Mouse (Mus musculus) adrenal gland, adult 18-20 months (tissue): Measurements from ENCODE around the gene Cct4. TPM values are rescaled to one million over a fixed set of nuclear protein-coding genes. Genes with fewer than 3 reads are reported as not detected.

ENCODE experiments used
- DNase-seq, 2 experiments: peaks; one replicate each; pipeline ENCODE4 v3.0.0; 2021 to 2022; ENCODE audit warnings: low spot score in 2 of 2
- total RNA-seq, 2 experiments: library from RNA; stranded (reverse); gene quantifications; 1 replicate in 1 of 2; 2 replicates in 1 of 2; pipeline ENCODE4 v1.2.3; 2021

Gene Cct4
- total RNA-seq, 2 experiments from 2014 or later, result 218 to 285 TPM

DNA sequence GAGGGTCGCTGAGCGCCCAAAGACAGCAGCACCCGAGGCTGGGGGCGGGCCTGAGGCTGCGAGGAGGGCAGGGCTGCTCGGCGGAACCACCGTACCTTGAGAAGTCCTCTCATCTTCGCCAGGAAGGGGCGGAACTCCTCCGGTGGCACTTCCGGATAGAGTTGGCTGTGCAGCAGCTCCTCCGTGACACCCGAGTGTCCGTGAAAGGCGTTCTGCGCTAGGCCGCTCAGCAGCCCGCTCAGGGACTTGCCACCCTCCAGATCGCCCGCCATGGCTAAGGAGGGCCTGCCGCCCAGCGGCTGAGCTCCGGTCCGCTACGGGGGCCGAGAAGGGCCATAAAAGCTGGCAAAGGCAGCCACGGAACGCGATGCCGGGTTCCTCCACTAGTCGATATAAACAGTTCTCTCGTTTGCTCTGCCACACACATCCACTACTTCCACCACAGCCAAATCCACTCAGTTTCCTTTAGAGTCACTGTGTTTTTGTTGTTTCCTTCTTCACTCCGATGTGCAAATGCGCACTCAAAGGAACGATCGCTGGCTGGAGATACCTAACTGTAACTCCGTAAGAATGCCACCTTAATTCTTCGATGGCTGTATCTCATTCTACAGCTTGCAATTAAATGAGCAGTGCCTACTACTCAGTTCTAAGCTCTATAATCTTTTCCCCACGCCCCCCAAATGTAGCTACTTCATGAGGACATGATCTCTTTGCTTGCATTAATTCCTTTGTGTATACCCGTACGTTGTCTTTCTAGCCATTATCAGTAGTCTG is 8.1 kb upstream of the Cct4 start, which contains the start of the genes Gm28048 and Commd1:
TSS of gene Gm28048 (minus strand) at position 107 of the 774 bp plus-strand sequence.
TSS of gene Commd1 (minus strand) at position 399 of the 774 bp plus-strand sequence.
- DNase-seq, result peak; percentile 97 to 98

DNA sequence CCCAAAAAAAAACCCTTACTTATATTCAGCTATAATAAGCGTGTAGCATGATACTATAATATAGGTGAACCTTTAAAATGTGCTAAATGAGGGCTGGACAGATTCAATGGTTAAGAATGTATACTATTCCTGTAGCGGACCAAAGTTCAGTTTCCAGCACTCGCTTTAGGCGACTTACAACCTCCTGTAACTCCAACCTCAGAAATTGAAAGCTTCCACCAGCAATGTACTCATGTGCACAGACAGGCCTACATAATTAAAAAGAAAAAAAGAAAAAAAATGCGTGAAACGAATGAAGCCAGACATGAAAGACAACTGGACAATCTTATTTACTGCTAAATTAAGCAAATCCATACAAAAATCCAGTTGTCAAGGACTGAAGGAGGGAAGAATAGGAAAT is 7.5 kb upstream of the Cct4 start:
- DNase-seq, result no peak

DNA sequence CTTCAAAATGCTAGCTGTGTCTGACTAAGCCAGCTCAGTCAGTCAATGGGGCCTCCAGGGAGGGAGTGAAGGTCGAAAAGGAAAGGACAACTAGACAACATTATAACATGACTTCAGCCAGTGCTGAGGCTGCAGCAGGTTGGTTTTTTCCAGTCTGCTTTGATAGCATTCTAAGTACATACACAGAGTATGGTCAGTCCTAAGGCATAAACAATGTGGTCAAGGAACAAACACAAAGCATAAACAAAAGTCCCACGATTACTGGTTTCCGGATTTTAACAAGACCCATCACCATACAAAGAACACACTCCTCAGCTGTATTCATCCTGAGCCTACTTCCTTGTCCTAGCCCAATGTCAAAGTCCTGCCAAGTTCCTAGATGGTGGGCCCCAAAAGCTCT is 4.8 kb upstream of the Cct4 start:
- no peak for DNase-seq

- DNase-seq, result no peak
Observed at GRCm38 (mm10) chr11:22987357-22987756, 3.0 kb upstream of the Cct4 start.

GRCm38 (mm10) chr11:22989786-22990185 is 533 bp upstream of the Cct4 start:
- no peak for DNase-seq

- DNase-seq, result no peak
Observed at GRCm38 (mm10) chr11:22991218-22991835, 1.0 kb downstream of the Cct4 start.

- no peak for DNase-seq
Observed at GRCm38 (mm10) chr11:22994271-22994670, 4.0 kb downstream of the Cct4 start.

GRCm38 (mm10) chr11:22995461-22995860 is 5.1 kb downstream of the Cct4 start:
- no peak for DNase-seq

- no peak for DNase-seq
Observed at GRCm38 (mm10) chr11:22998308-22998707, 8.0 kb downstream of the Cct4 start.

DNA sequence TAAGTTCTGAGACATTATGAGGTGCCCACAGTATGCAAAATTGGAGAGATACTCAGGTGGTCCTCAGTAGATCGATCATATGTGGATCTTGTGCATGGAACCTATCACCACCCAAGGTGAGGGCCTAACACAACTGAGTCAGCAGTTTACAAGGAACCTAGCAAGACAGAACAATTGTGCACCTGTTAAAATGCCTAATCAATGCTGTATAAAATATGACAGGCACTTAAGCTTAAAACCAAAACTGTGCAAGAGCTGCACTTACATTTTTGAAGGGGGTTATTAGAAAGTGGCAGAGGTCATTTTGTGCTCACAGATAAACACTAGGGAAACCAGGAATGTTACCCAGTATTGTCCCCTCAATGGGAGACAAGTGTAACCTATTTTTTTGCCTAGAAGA is 15.0 kb downstream of the Cct4 start:
- no peak for DNase-seq

DNA sequence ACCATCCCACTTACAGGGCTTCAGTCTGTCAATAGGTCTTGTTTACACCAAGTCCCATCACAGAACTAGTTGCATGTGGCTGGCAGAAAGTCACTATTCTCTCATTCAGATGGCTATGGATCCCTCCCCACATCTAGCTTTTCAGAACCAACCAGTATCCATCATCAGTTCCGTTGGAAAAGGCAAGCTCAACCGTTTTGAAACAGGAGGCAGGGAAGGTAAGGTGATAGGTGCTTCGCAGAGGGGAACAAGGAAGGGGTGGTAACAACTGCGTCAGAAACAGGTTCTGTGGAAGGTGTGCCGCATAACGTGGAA is 16.8 kb downstream of the Cct4 start:
- DNase-seq, result no peak

DNA sequence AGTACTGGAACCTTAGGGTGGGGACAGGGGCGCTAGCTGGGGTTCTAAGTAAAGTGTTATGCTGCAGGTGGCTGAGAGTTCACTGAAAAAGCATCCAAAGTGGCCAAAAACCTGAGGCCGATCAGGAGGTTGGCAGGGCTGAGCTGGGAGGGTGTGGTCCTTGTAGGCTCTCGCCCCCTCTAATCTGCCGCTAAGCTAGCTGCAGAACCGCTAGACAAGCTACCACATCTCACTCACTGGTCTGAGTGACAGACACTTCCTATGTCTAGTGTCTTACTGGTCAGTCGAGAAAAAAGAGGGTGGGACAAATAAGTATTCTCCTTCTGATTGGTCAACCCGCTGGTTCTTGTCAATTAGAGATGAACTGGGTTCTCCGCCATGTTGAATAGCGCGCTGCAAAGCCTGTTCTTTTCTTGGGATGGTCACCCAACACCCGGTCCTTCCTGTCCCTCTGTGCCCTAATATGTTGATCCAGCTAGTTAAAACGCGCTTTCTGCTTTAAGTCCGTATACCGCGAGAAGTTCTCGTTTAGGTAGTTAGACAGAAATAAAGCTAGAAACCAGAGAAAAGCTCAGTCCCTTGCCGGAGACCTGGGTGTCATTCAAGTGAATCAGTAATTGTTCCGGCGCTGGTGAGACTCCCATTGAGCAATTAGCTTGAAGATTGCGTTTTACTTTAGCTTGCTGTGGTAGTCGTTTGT is 17.3 kb downstream of the Cct4 start, which contains the start of gene Fam161a:
TSS of gene Fam161a (plus strand) at position 51 of the 700 bp plus-strand sequence.
- DNase-seq, result peak; percentile 52 to 67

GRCm38 (mm10) chr11:23008181-23008823 is 18.0 kb downstream of the Cct4 start:
- DNase-seq, result peak; percentile 75 to 77

DNA sequence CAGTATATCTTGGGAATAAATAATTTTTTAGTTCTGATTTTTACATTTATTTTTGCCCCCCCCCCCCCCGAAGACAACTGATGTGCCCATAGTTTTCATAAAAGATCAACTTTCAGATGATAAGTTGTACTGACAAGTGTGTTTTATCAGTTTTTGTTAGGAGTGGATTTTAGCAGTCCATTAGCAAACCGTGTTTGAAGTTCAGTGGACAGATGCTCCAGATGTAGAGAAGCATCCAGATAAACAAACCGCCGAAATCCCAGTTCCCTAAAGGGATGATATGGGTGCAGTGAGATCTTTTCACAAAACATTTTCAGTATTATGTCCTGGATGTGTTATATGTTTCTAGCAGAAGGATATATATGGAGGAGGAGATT is 18.5 kb downstream of the Cct4 start:
- DNase-seq, result no peak

- DNase-seq, result no peak
Observed at GRCm38 (mm10) chr11:23013096-23013495, 22.8 kb downstream of the Cct4 start.

GRCm38 (mm10) chr11:23013580-23014294 is 23.4 kb downstream of the Cct4 start:
- DNase-seq, result no peak

DNA sequence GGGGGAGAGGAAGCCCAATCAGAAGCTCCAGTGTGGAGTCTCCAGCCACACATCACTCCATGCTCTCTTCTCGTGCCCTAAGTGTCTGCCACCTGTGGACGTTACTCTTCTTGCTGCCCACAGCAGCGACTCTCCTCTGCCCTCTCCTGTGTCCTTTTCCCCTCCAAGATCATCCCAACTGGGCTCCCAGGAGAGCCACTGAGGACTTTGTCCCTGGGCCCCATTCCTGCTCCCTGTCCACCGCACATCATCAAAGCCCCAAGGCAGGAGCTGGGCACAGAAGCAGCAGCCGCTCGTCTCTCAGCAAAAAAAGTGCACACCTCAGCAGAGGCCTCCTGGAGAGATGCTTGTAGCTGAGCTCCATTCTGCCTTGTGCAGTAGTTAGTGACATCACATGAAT is 24.7 kb downstream of the Cct4 start:
- no peak for DNase-seq

GRCm38 (mm10) chr11:23017943-23018342 is 27.6 kb downstream of the Cct4 start:
- DNase-seq, result no peak

- DNase-seq, result peak; percentile 26 to 43
Observed at GRCm38 (mm10) chr11:23020116-23020770, 29.9 kb downstream of the Cct4 start.

GRCm38 (mm10) chr11:23020841-23021240 is 30.5 kb downstream of the Cct4 start:
- peak in 1 of 2 experiments; percentile 23 for DNase-seq
